Mouse (Mus musculus): ENCODE results near the gene Arhgap21. TPM values are rescaled to one million over a fixed set of nuclear protein-coding genes. Genes with fewer than 3 reads are reported as not detected.
A peak's percentile ranks its signal among the peaks of the same experiment; 100 is the strongest.

Gene Arhgap21
- 100 to 1,000 TPM; 320 to 367 TPM for total RNA-seq (2021)
- long read RNA-seq, full-length matches to known transcripts = 8 of 119 reads
- long read RNA-seq, partial matches to known transcripts = 31 of 119 reads
- long read RNA-seq, other reads (novel, unspliced or antisense) = 80 of 119 reads

- peak; percentile 71 to 77 for DNase-seq (ENCODE audit: low spot score in 2 of 2)
Observed at GRCm38 (mm10) chr2:20968441-20969200, at the start of gene Arhgap21. TSS of gene Arhgap21 (minus strand) at chr2:20968881.

GRCm38 (mm10) chr2:21016589-21016988, 47.9 kb upstream of the Arhgap21 start:
- no peak for DNase-seq (ENCODE audit: low spot score in 2 of 2)

- no peak for DNase-seq (ENCODE audit: low spot score in 2 of 2)
Observed at GRCm38 (mm10) chr2:21010806-21011397, 42.2 kb upstream of the Arhgap21 start.

GRCm38 (mm10) chr2:21010219-21010618, 41.5 kb upstream of the Arhgap21 start:
- DNase-seq (ENCODE audit: low spot score in 2 of 2) = peak in 1 of 2 experiments; percentile 34

GRCm38 (mm10) chr2:21009258-21010140, 40.8 kb upstream of the Arhgap21 start:
- no peak for DNase-seq (ENCODE audit: low spot score in 2 of 2)

- peak; percentile 44 to 77 for DNase-seq (ENCODE audit: low spot score in 2 of 2)
Observed at GRCm38 (mm10) chr2:21002538-21002937, 33.9 kb upstream of the Arhgap21 start.

- DNase-seq (ENCODE audit: low spot score in 2 of 2) = no peak
Observed at GRCm38 (mm10) chr2:21001156-21001555, 32.5 kb upstream of the Arhgap21 start.

- DNase-seq (ENCODE audit: low spot score in 2 of 2) = no peak
Observed at GRCm38 (mm10) chr2:20995547-20995946, 26.9 kb upstream of the Arhgap21 start.

GRCm38 (mm10) chr2:20991508-20991907, 22.8 kb upstream of the Arhgap21 start:
- DNase-seq (ENCODE audit: low spot score in 2 of 2) = no peak

GRCm38 (mm10) chr2:20990907-20991306, 22.2 kb upstream of the Arhgap21 start:
- DNase-seq (ENCODE audit: low spot score in 2 of 2) = no peak

GRCm38 (mm10) chr2:20990056-20990455, 21.4 kb upstream of the Arhgap21 start:
- DNase-seq (ENCODE audit: low spot score in 2 of 2) = no peak

- no peak for DNase-seq (ENCODE audit: low spot score in 2 of 2)
Observed at GRCm38 (mm10) chr2:20987822-20988221, 19.1 kb upstream of the Arhgap21 start.

- DNase-seq (ENCODE audit: low spot score in 2 of 2) = no peak
Observed at GRCm38 (mm10) chr2:20978726-20979125, 10.0 kb upstream of the Arhgap21 start.

- no peak for DNase-seq (ENCODE audit: low spot score in 2 of 2)
Observed at GRCm38 (mm10) chr2:20977051-20977450, 8.4 kb upstream of the Arhgap21 start.

- peak; percentile 52 to 82 for DNase-seq (ENCODE audit: low spot score in 2 of 2)
Observed at GRCm38 (mm10) chr2:20973513-20973912, 4.8 kb upstream of the Arhgap21 start.

- no peak for DNase-seq (ENCODE audit: low spot score in 2 of 2)
Observed at GRCm38 (mm10) chr2:20972180-20972579, 3.5 kb upstream of the Arhgap21 start.

- DNase-seq (ENCODE audit: low spot score in 2 of 2) = no peak
Observed at GRCm38 (mm10) chr2:20971628-20972027, 2.9 kb upstream of the Arhgap21 start.

GRCm38 (mm10) chr2:20969201-20970200, 820 bp upstream of the Arhgap21 start:
- DNase-seq (ENCODE audit: low spot score in 2 of 2) = peak; percentile 95 to 98

- peak; percentile 16 to 44 for DNase-seq (ENCODE audit: low spot score in 2 of 2)
Observed at GRCm38 (mm10) chr2:20967646-20968351, 882 bp downstream of the Arhgap21 start.

Data from layer of hippocampus, adult 18-20 months (tissue).